Mouse (Mus musculus) retina, embryonic 14.5 days (tissue): ENCODE results near the gene Fam160b1.
A peak's percentile ranks its signal among the peaks of the same experiment; 100 is the strongest.

Experiments
- DNase-seq: peaks from one replicate; pipeline ENCODE4 v3.0.0-alpha.2; 2015; ENCODE audit warnings: low spot score

The Fam160b1 gene

DNA sequence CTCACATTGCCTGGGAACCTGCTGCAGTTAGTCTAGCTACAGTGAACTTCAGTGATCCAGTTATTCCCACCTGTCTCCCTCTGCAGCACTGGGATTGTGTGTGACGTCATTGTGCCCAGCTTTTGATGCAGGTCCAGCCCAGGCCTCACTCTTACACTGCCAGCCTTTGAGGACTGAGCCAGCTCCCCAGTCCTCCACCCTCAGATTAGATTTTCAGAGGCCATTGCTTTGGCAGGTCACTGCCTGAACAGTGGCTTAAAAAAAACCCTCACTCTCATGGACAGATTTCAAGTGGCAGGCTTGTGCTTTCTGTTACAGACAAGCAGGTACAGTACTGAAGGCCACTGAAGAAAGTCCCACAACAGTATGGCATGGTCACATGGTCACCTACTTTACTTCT, 15.8 kb upstream of the Fam160b1 start:
- no peak for DNase-seq

DNA sequence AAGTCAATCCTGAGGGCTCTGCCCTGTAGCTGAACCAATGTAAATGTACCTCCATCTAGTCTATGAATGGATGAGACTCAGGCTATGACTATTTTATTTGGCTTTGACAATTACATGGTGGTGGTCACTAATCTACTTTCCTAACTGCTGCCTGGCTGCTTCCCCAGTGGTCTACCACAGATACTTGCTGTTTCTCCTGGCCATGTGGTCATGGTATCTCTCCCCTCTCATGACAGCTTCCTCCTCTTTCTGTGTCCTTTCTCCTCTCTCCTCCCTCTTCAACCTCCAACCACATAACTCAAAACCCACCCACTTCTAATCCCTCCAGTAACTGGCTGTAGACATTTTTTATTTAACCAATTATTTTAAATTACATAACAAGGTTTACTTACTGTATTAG, 11.4 kb upstream of the Fam160b1 start:
- no peak for DNase-seq

DNA sequence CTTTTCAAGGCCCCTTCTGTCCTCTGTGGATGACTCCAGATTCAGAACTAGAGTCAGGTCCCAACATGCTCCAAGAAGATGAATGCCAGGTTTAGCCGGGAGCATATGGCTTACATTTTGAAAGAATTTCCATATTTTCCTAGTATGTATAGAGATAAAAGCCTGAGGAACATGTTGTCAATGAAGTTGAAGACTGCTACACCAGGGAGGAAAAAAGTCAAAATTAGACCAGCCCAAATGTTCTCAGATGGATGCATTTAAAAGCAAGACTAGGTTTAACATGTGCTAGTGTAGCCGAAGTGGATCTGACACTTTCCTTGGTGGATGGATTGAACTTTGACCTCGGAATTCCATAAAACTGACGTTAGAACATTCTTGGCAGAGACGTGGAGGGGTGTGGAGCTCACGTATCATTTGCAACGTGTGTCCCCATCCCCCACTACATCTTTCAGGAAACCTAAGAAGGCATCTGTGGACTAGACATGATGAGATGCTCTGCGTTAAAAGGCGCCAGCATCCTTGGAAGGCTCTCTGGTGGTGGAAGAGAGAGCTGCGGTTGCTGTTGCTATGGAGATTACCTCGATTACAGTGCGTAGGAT, 8.0 kb upstream of the Fam160b1 start:
- no peak for DNase-seq

DNA sequence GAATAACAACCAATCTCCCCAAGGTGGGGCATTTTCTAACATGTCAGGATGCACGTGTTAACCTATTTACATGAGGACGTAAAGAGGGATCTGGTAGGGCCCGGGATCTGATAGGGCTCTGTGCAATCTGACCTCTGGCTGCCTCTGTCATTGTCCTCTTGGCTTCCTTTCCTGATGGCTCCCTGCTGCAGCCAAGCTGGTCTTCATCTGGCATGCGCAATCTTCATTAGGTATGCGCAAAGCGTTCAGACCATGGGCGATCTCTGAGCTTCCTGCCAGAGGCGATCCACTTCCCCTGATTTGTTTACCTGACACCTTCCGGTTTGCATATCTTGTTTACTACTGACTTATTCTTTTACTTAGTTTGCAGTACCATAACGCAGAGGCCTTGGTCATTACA, 7.3 kb upstream of the Fam160b1 start:
- no peak for DNase-seq

DNA sequence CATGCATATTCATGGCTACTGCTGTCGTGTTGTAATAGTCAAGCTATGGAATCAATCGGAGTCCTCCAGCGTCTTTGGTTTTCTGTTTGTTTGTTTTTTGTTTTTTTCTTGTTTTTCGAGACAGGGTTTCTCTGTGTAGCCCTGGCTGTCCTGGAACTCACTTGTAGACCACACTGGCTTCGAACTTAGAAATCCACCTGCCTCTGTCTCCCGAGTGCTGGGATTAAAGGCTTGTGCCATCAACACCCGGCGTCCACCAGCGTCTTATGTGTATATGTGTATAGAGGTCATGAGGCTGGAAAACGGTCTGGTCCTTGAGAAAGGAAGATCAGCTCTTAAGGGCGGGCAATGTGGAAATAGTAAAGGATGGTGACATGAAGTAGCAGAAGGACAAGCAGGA, 6.4 kb upstream of the Fam160b1 start:
- DNase-seq, result no peak

DNA sequence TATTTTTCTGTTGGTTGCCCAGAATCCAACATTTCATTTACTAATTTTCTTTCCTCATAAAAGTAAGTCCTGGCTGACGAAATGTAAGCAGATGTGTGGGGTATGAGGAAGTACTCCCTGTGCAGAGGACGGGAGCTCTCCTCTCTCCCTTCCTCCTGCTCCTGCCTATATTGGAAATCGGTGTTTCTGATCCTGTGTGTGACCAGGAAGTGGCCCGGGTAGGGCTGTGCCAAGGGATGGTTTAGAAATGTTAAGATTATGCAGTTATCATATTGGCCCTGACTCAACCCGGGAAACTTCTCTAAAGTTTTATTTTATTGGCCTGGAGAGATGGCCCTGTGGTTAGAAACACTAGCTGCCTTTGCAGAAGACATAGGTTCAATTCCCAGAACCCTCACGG, 5.8 kb upstream of the Fam160b1 start:
- no peak for DNase-seq

DNA sequence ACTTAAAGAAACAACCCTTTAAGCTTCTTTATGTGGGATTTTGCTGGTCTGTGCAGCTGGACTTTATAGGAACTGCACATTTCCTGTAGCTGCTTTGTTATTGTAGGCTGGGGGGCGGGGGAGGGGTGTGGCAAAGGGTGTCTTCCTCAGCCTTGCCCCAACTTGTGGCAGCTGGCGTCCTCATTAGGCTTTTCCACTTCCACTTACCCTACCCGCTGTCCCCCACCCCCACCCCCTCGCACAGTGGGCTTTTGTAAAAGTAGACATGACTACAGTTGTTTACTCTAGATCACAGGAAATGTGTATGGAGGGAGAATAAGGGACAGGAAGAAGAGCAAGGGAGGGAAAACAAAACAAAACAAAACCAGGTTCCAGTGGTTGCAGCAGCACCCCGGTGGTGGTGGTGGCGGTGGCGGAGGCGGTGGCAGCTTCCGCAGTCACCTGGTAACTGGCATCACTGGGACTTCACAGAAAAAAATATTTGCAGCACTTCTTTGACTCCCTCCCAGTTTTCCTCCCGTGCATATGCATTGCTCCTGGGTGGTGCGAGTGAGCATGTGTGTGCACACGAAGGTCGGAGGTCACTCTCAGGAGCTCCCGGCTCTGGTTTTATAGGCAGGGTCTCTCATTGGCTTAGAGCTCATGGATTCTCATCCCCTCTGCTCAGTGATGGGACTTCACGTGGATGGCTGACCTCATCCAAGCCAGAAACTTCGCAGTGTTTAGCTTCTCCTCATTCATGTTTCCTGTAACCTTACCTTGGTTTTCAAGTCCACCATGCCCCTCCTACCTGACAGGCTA, 4.8 kb upstream of the Fam160b1 start:
- DNase-seq, result peak; percentile 28

DNA sequence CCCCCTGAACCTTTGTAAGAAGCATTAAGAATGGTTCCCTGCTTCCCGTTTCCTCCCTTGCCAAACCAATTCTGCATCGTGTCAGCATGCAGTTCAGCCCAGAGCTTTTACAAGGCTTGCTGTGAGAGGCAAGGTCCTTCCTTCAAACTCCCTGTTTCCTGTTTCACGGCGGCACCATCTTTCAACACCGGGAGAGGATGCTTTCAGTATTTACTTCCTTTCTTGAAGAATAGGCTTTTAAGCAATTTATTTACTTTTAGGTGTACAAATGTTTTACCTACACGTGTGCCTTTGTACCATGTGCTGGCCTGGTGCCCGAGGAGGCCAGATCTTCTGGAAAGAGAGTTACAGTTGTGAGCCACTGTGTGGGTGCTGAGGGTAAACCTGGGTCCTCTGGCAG, 4.2 kb upstream of the Fam160b1 start:
- DNase-seq, result no peak

DNA sequence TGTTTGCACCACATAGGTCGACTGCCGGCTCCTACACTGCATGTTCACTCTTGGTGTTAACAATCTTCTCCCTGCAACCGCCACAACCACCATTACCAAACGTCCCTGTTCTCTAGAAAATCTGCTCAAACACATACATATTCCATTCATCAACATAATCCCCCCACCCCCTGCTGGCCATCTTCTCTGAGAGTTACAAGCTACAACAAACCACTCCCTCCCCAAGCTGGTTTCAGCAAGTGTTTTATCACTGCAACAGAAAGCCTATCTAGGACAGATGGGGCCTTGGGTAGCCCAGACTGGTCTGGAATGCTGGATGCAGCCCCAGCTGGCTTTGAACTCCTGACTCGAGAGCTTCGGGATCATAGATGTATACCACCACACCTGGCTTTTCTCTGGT, 3.2 kb upstream of the Fam160b1 start:
- no peak for DNase-seq

DNA sequence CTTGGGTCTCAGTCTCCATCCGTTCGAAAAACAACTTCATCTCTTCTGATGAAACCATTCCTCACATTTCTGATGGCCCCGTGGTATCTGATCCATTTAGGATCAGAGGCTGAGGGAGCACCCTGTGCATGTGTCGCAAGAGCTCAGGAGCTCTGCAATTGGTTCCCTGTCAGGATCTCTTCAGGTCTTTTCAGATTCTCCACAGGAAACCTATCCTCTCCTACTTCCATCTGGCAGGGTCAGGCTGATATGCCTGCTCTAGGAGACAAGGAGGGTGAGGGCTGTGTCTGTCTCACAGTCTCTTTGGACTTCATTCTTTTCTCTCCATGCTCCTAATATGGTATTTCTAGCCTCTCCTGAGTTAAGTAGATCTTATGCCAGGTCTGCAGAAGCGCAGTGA, 2.7 kb upstream of the Fam160b1 start:
- DNase-seq, result no peak

DNA sequence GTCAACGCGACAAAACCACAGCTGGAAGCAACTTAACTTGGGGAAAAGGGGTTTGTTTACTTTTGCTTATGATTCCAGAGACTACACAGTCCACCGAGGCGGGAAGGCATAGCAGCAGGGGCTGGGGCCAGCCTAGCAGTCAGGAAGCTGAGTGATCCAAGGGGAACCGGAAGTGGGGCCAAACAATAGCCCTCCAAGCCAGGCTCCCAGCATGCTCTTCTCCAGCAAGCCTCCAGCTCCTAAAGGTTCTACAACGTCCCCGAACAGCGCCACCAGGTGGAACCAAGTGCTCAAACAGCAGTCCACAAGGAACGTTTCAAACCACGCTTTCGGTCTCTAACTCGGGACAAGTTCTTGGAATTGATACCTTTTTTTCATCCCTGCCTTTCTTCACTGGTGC, 2.2 kb upstream of the Fam160b1 start:
- DNase-seq, result peak; percentile 56

DNA sequence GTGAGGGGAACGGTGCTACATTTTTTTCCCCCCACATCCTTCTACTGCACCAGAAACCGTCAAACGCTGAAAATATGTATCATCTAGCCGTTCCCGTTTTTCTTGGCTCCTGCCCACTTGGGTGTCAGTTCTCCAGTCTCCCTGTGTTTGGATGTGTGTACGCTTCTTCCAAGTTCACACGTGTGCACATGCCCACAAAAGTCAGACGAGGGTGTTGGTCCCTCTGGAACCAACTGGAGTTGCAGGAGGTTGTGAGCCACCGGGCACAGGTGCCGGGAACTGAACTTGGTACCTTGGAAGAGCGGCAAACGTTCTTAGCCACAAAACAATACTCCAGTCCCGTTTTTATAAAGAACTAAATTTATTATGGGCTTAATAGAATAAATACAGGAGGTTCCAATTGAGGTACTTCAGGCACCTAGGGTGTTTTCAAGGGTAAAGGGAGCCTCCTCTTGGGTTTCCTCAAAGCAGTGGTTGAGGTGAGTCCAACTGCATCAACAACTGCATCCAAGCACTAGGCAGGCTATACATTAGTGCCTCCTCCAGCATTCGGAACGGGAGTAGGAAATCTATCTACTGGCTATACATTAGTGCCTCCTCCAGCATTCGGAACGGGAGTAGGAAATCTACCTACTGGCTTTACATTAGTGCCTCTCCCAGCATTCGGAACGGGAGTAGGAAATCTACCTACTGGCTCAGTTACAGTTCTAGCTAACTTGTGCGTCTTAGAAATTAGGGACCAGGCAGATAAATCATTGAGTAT, 1.5 kb upstream of the Fam160b1 start:
- no peak for DNase-seq

DNA sequence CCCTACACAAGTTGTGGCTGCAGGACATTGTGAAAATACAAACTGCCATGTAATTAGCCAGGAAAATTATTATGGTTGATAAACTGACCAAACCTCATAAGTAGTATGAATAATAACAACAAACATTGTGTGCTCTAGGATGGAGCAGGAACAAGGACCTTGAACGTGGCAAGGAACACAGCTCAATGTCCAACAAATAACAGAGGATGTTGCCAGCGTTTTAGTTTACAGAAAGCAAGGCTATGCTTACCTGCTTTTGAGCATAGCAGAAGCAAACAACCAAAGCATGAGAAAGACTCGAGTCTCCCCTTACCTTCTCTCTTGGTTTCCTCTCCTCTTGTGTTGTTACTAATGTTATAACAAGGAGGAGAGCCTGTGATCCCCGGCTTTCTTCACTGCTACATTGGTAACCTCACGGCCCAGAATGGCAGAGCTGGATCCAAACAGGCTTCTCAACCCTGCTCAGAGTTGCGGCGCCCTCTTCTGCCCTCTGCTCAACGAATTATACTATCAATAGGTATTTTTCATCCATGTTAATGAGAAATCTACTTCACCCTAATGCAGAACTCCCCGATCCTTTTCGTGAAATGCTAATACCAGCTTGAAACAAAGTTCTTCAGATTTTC, 666 bp upstream of the Fam160b1 start:
- no peak for DNase-seq

DNA sequence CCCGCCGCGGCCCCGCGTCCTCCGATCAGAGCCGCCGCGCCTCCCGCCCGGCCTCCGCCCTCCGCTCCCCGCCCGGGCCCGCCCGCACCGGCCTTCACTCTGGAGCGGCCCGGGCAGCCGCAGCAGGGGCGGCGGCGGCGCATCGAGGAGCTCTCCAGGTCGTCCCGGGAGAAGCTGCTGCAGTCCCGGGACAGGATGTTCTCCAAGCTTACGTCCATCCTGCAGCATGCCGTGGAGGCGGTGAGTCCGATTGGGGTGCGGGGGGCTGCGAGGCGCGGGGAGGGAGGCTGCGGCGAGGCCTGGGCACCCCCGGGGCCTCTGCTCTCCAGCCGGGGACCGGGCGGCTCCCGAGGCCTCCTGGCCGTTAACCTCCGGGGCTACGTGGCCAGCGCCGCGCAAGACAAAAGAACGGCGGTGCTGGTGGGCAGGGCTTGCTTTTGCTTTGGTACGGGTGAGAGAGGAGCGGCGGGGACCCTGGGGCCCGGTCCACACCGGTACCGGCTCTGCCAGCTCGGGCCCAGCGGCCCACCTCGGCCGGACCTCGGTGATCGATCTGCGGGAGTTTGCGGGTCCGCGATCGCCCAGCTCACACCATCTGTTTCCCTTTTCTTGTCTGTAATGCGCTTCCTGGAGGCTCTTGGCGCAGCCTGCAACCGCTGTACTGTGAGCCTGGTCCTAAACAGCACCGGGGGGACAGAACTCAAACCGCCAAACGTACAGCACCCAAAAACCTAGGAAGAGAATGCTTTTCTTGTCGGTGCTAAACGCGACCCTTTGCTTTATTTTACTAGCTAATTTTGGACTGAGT, 855 bp downstream of the Fam160b1 start:
- DNase-seq, result peak; percentile 65

DNA sequence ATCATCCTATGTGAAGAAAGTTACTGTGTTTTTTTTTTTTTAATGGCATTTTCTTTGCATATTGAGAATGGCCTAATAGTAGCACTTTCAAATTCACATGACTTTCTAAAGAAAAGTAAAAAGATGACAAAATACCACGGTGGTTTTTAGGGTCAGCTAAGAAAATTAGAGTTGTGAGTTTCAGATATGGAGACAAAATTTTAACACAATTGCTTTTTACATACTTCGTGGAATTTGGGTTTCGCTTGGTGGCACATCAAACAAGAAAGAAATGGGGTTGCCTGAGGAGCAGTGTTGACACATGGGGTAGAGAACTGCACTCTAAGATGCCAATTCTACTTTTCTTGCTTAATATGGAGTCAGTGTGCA, 1.4 kb downstream of the Fam160b1 start:
- DNase-seq, result no peak

DNA sequence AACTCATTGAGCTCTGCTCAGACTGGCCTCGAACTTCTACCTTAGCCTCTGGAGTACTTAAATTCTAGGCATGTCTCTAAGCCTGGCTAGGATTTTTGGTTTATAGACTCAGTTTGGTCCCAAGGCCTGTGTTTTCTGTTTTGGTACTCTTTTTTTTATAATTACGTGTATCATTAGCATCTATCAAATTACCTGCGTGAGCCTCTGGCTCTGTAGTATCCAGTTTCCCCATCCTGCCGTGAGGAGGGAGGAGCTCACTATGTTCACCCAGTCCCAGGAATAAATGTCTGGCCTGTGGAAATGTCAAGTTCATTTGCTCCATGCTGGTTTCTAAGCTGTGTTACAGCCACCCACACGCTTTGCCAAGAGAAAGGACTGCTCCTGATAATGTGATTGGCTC, 2.1 kb downstream of the Fam160b1 start:
- no peak for DNase-seq

DNA sequence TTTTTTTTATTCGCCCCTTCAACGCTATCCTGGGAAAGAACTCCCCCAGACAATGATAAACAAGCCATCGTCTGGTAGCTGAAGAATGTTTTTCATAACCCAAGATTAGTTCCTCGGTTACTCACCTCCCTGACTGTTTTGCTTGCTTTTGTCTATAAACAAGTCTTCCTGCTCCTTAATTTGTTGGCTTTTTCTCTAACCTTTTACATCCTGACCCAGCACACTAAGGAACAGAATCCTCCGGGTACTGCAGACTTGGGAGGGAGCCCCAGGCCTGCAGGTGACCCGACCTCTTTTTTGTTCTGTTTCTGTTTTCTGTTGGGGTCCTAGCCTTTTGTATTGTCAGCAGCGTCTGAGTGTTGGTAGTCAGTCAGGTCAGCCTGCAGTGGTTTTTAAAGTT, 2.6 kb downstream of the Fam160b1 start:
- DNase-seq, result no peak

DNA sequence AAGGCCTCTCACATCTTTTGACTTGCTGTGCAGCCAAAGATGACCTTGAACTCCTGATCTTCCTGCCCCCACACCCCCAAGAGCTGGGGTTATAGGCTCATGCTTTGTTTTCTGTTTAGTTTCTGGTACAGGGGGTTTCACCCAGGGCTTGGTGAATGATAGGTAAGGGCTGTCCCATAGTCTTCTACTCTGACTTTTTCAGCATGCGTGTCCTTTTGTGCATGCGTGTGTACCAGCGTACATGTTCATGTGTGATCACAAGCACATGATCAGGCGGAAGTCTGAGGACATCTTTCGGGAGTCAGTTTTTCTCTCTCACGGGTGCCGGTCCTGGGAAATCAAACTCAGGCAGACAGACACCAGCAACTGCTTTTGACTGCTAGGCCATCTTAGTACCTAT, 3.1 kb downstream of the Fam160b1 start:
- no peak for DNase-seq

DNA sequence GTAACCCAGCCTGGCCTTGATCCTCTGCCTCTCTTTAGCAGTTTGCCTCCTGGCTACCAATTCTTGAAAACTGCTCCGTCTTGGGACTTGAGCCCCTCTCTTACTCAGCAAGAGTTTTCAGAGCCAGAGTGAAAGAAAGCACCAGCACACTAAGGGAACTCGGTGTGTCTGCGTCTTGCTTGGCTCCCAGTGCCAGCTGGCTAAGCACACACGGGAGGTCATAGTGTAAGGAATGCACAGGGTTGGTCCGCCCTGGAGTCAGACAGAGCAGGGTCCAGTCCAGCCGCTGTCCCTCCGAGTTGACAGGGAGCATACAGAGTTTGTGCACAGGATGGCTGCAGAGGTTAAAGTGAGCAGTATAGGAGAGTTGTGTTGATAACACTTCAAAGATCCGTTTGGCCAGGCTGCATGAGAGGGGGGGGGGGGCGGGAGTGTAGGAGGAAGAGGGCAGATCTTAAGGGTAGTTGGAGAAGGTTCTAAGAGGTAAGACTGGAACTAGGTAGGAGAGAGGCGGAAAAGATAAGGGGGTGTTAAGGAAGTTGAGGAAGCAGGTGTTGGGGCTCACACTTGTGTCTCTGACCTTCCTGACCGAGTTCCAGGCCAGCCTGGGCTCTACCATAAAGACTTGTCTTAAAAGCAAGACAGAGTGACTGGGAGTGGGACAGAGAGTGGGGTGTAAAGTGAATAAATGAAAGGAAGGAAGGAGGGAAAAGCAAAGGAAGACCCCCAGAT, 4.6 kb downstream of the Fam160b1 start:
- DNase-seq, result no peak

DNA sequence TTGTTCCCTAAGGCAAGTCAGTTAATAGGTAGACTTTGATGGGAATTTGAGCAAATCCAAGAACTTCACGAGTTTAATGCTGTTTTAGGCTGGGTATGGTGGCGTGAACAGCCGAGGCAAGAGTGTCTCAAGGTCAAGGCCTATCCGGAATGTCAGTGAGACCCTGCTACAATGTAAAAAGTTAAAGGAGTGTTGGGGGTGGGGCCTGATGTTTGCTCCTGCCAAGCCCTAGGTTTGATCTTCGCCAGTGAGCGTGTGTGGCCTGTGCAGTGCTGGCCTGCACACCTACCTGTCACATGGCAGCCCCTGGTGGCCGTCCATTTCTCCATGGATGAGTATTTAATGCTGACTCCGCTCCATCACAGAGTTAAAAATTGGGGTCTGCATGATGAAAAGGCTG, 5.5 kb downstream of the Fam160b1 start:
- no peak for DNase-seq

DNA sequence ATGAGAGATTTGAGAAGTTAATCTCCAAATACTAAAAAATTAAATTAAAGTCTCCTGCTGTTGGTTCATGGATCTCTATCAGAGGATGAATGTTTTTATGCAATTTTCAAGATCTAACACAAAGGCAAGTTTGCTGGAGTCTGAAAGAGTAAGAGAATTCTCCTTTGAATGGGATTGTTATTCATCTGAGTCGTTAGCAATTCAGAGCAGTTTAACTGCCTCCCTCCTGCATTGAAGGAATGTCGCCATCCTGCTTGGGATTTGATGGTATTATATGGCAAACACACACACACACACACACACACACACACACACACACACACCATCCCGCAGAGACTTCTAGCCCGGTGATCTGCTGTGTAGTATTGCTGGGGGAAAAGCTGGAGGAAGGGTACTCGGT, 6.1 kb downstream of the Fam160b1 start:
- no peak for DNase-seq
